14 mouse cellular contexts compared by ENCODE assay signal in genomic region chr9:108847374-108847773, GRCm38 (mm10). TPM values are rescaled to one million over a fixed set of nuclear protein-coding genes. Genes with fewer than 3 reads are reported as not detected.
DNase-seq lines count a peak whose midpoint lies in the region; ATAC-seq and TF ChIP-seq lines count a peak whose summit lies in the region.
"Had no signal": no experiment of that assay in that cellular context is flagged by ENCODE, and none has a peak within 500 bp of the region (broad histone marks: within the 10 kb centered on the region; RNA-seq: fewer than 3 reads in every experiment).

No protein-coding gene starts in this region.

- peak; percentile 39; the same call in 1 of the 2 replicates for ATAC-seq in liver, postnatal 0 days
- no peak for ATAC-seq in forebrain, embryonic 16.5 days
- ATAC-seq: intestine, embryonic 16.5 days had no signal

- intact Hi-C loops in gastrocnemius, adult 2 months (cut with DNase I): no loop called here

- WGBS in liver, postnatal 0 days (ENCODE audit: insufficient replicate concordance): 62% methylated on average over 4 of the region's 4 CpGs
- WGBS in forebrain, embryonic 16.5 days: 89% methylated on average over 4 of the region's 4 CpGs

- peaks cover 14% of the 10 kb centered on the region for H3K27me3 ChIP-seq in E14TG2a.4 (ENCODE audit: insufficient read depth, low read length)
- no peaks in the 10 kb centered on the region for H3K27me3 ChIP-seq in liver, postnatal 0 days (ENCODE audit: insufficient read depth, low read length)
- no peaks in the 10 kb centered on the region for H3K27me3 ChIP-seq in forebrain, embryonic 16.5 days (replicated peaks; ENCODE audit: control insufficient read depth, insufficient read depth, low read length)
- H3K27me3 ChIP-seq: hindbrain, embryonic 13.5 days had no signal

- H3K9me3 ChIP-seq in E14TG2a.4 (ENCODE audit: low read length): no peaks in the 10 kb centered on the region
- no peaks in the 10 kb centered on the region for H3K9me3 ChIP-seq in liver, postnatal 0 days (ENCODE audit: low read length)
- H3K9me3 ChIP-seq in forebrain, embryonic 16.5 days (ENCODE audit: control insufficient read depth, low read length): no peaks in the 10 kb centered on the region
- H3K9me3 ChIP-seq: hindbrain, embryonic 13.5 days; lung, embryonic 15.5 days had no signal

- H3K4me1 ChIP-seq in E14TG2a.4 (replicated peaks; ENCODE audit: low read depth, low read length): peaks cover 84% of the 10 kb centered on the region
- no peaks in the 10 kb centered on the region for H3K4me1 ChIP-seq in liver, postnatal 0 days (ENCODE audit: insufficient read depth)
- H3K4me1 ChIP-seq in forebrain, embryonic 16.5 days (replicated peaks; ENCODE audit: control insufficient read depth, insufficient read depth, low read length): no peaks in the 10 kb centered on the region
- H3K4me1 ChIP-seq: hindbrain, embryonic 13.5 days; lung, embryonic 15.5 days had no signal

- TF ChIP-seq CTCF in gastrocnemius, adult 2 months (IDR thresholded peaks at IDR 0.05): no peak
- TF ChIP-seq CTCF in E14TG2a.4 (conservative IDR thresholded peaks at IDR 0.05; ENCODE audit: low read length): no peak
- TF ChIP-seq CTCF in liver, postnatal 0 days (IDR thresholded peaks at IDR 0.05; ENCODE audit: low read depth): no peak

- peak; percentile 36 for DNase-seq in gastrocnemius, adult 2 months
- no peak for DNase-seq in gastrocnemius, postnatal 10 days
- DNase-seq in ZHBTc4 (ENCODE audit: low read depth, low spot score): peak; percentile 59
- DNase-seq in liver, postnatal 0 days: no peak
- no peak for DNase-seq in thymus, postnatal 0 days (ENCODE audit: low spot score)
- DNase-seq in thymus, adult 18-20 months: no peak
- DNase-seq: cerebellum, postnatal 10 days; right cerebral cortex, adult 18-20 months had no signal

- H3K27ac ChIP-seq in gastrocnemius, adult 2 months: no peak overlapping the region
- H3K27ac ChIP-seq in liver, postnatal 0 days (ENCODE audit: low read depth): no peak overlapping the region
- H3K27ac ChIP-seq in forebrain, embryonic 16.5 days (ENCODE audit: low read length): no peak overlapping the region
- H3K27ac ChIP-seq: hindbrain, embryonic 13.5 days; left cerebral cortex, adult 2 months; lung, embryonic 15.5 days had no signal

- no peak overlapping the region for H3K9ac ChIP-seq in liver, postnatal 0 days (replicated peaks)
- H3K9ac ChIP-seq in forebrain, embryonic 16.5 days (replicated peaks; ENCODE audit: low read depth, low read length): no peak overlapping the region
- H3K9ac ChIP-seq: hindbrain, embryonic 13.5 days; lung, embryonic 15.5 days had no signal

- H3K4me2 ChIP-seq in liver, postnatal 0 days (ENCODE audit: low read depth, low read length): no peak overlapping the region
- H3K4me2 ChIP-seq in forebrain, embryonic 16.5 days (ENCODE audit: low read length): no peak overlapping the region
- H3K4me2 ChIP-seq: hindbrain, embryonic 13.5 days; lung, embryonic 15.5 days had no signal

- H3K36me3 ChIP-seq in E14TG2a.4 (ENCODE audit: insufficient read depth, low read length): peaks cover 41% of the 10 kb centered on the region
- no peaks in the 10 kb centered on the region for H3K36me3 ChIP-seq in liver, postnatal 0 days (replicated peaks; ENCODE audit: insufficient read depth, low read length)
- H3K36me3 ChIP-seq in forebrain, embryonic 16.5 days (ENCODE audit: control insufficient read depth, insufficient read depth): peaks cover 46% of the 10 kb centered on the region
- H3K36me3 ChIP-seq: lung, embryonic 15.5 days had no signal

- H3K4me3 ChIP-seq in gastrocnemius, adult 2 months: no peak overlapping the region
- H3K4me3 ChIP-seq in E14TG2a.4 (replicated peaks; ENCODE audit: low read length): peak overlapping the region; percentile 68; the same call in 1 of the 2 replicates
- no peak overlapping the region for H3K4me3 ChIP-seq in liver, postnatal 0 days (ENCODE audit: low read depth, low read length)
- no peak overlapping the region for H3K4me3 ChIP-seq in forebrain, embryonic 16.5 days (replicated peaks; ENCODE audit: low read length)
- H3K4me3 ChIP-seq: hindbrain, embryonic 13.5 days; left cerebral cortex, adult 2 months; lung, embryonic 15.5 days had no signal

- no peak for TF ChIP-seq EP300 in liver, postnatal 0 days (IDR thresholded peaks at IDR 0.05; ENCODE audit: low read depth)

RNA-seq across cellular contexts. Expression of gene Slc26a6, which starts 5.7 kb away (rescaled TPM):
- total RNA-seq in gastrocnemius, adult 2 months (2021): 10 to 100 TPM; 15.7 to 21.2 TPM
- 10 to 100 TPM; 10.8 to 12.9 TPM for total RNA-seq in gastrocnemius, postnatal 10 days (2021)
- 2.4 TPM in 2 replicates for polyA plus RNA-seq in liver, postnatal 0 days (2015; fragmentation: Nextera tagmentation; extraction: Ambion mirVana)
- polyA plus RNA-seq in thymus, postnatal 0 days (2015; fragmentation: Nextera tagmentation; extraction: Ambion mirVana): 7.5 and 8.5 TPM in 2 replicates
- polyA plus RNA-seq in forebrain, embryonic 16.5 days (2015; fragmentation: Nextera tagmentation; extraction: Ambion mirVana): 11.5 and 13.8 TPM in 2 replicates

RNA-seq across cellular contexts. Expression of gene Celsr3, which starts 21.3 kb away (rescaled TPM):
- total RNA-seq in gastrocnemius, adult 2 months (2021): under 1 TPM in 1 of 2 experiments, not detected in 1; 0.05 TPM
- under 1 TPM; 0.14 to 0.54 TPM for total RNA-seq in gastrocnemius, postnatal 10 days (2021)
- polyA plus RNA-seq in liver, postnatal 0 days (2015; fragmentation: Nextera tagmentation; extraction: Ambion mirVana): 0.09 and 0.23 TPM in 2 replicates
- 0.01 and 0.08 TPM in 2 replicates for polyA plus RNA-seq in thymus, postnatal 0 days (2015; fragmentation: Nextera tagmentation; extraction: Ambion mirVana)
- 18.9 and 22.3 TPM in 2 replicates for polyA plus RNA-seq in forebrain, embryonic 16.5 days (2015; fragmentation: Nextera tagmentation; extraction: Ambion mirVana)

RNA-seq across cellular contexts. Expression of gene Nckipsd, which starts 39.2 kb away (rescaled TPM):
- 1 to 10 TPM; 3.6 to 5.3 TPM for total RNA-seq in gastrocnemius, adult 2 months (2021)
- 1 to 10 TPM; 5.3 to 6.3 TPM for total RNA-seq in gastrocnemius, postnatal 10 days (2021)
- 4.5 TPM in 2 replicates for polyA plus RNA-seq in liver, postnatal 0 days (2015; fragmentation: Nextera tagmentation; extraction: Ambion mirVana)
- 5.7 and 6.4 TPM in 2 replicates for polyA plus RNA-seq in thymus, postnatal 0 days (2015; fragmentation: Nextera tagmentation; extraction: Ambion mirVana)
- 20.5 and 35.1 TPM in 2 replicates for polyA plus RNA-seq in forebrain, embryonic 16.5 days (2015; fragmentation: Nextera tagmentation; extraction: Ambion mirVana)

Comparison
In these comparisons a context has a peak if more than half of its experiments do, and no peak if none do; other contexts are left out.
1. DNase-seq: peak in gastrocnemius, adult 2 months (single experiment) and ZHBTc4 (single experiment); none in gastrocnemius, postnatal 10 days (single experiment), liver, postnatal 0 days (single experiment), thymus, postnatal 0 days (single experiment) and thymus, adult 18-20 months (0 of 2).
2. RNA of gene Celsr3, which starts 21.3 kb away (polyA plus RNA-seq): 18.9 to 22.3 TPM in forebrain, embryonic 16.5 days; 0.09 to 0.23 TPM in liver, postnatal 0 days and 0.01 to 0.08 TPM in thymus, postnatal 0 days; every median in the first group is over 10 times any median in the second.